Mouse (Mus musculus) limb, embryonic 11.5 days (tissue): ENCODE measurements around the gene D430042O09Rik. TPM values are rescaled to one million over a fixed set of nuclear protein-coding genes. Genes with fewer than 3 reads are reported as not detected.

Experiments
- ATAC-seq: fragments of 200-750 bp; cut with Nextera tagmentation; 2 replicates; pipeline ENCODE4 v1.8.0; 2017; ENCODE audit warnings: low read depth; ENCODE audit not compliant: insufficient number of reproducible peaks, low FRiP score, low TSS enrichment
- DNase-seq: peaks from one replicate; pipeline ENCODE4 v3.0.0-alpha.2; 2015; ENCODE audit warnings: low spot score
- H3K27ac ChIP-seq: fragments of 300-500 bp; sonication (generic); replicated peaks from 2 replicates; pipeline ENCODE4 v1.5.1; 2014; ENCODE audit warnings: low read depth, mild to moderate bottlenecking, low read length
- H3K27me3 ChIP-seq: fragments of 300-500 bp; sonication (generic); 2 replicates; pipeline ENCODE4 v1.6.1; 2014; ENCODE audit warnings: mild to moderate bottlenecking, low read length, mixed read lengths; ENCODE audit not compliant: control insufficient read depth, insufficient read depth
- H3K36me3 ChIP-seq: fragments of 300-500 bp; sonication (generic); 2 replicates; pipeline ENCODE4 v1.6.1; 2014; ENCODE audit warnings: mild to moderate bottlenecking, low read length, moderate library complexity, mixed read lengths; ENCODE audit not compliant: control insufficient read depth, insufficient read depth
- H3K4me1 ChIP-seq: fragments of 300-500 bp; sonication (generic); 2 replicates; pipeline ENCODE4 v1.6.1; 2014; ENCODE audit warnings: low read length, mixed read lengths; ENCODE audit not compliant: control insufficient read depth, insufficient read depth
- H3K4me2 ChIP-seq: fragments of 300-500 bp; sonication (generic); 2 replicates; pipeline ENCODE4 v1.6.1; 2014; ENCODE audit warnings: low read depth, mild to moderate bottlenecking, moderate library complexity; ENCODE audit not compliant: severe bottlenecking
- H3K4me3 ChIP-seq: fragments of 300-500 bp; sonication (generic); 2 replicates; pipeline ENCODE4 v1.5.1; 2014; ENCODE audit warnings: low read depth, low read length
- H3K9ac ChIP-seq: fragments of 300-500 bp; sonication (generic); 2 replicates; pipeline ENCODE4 v1.6.1; 2014; ENCODE audit warnings: mild to moderate bottlenecking, low read length
- H3K9me3 ChIP-seq: fragments of 300-500 bp; sonication (generic); 2 replicates; pipeline ENCODE4 v1.6.1; 2016; ENCODE audit warnings: low read length; ENCODE audit not compliant: control insufficient read depth
- WGBS: fragments of 180-500 bp; shearing (Covaris S2); extraction: QIAGEN DNeasy Blood & Tissue Kit; methylation state at CpG from one replicate; pipeline ENCODE4 v1.1.7; 2014; 5-methylcytosine and 5-hydroxymethylcytosine counted together
- polyA plus RNA-seq: library from polyadenylated mRNA; unstranded; fragments of >200 nt; fragmentation: Nextera tagmentation; extraction: Ambion mirVana; gene quantifications from 2 replicates; pipeline ENCODE4 v1.2.1, GENCODE M21; 2014

Gene D430042O09Rik
- polyA plus RNA-seq, 1 experiment from 2014 or later: 11.3 TPM

DNA sequence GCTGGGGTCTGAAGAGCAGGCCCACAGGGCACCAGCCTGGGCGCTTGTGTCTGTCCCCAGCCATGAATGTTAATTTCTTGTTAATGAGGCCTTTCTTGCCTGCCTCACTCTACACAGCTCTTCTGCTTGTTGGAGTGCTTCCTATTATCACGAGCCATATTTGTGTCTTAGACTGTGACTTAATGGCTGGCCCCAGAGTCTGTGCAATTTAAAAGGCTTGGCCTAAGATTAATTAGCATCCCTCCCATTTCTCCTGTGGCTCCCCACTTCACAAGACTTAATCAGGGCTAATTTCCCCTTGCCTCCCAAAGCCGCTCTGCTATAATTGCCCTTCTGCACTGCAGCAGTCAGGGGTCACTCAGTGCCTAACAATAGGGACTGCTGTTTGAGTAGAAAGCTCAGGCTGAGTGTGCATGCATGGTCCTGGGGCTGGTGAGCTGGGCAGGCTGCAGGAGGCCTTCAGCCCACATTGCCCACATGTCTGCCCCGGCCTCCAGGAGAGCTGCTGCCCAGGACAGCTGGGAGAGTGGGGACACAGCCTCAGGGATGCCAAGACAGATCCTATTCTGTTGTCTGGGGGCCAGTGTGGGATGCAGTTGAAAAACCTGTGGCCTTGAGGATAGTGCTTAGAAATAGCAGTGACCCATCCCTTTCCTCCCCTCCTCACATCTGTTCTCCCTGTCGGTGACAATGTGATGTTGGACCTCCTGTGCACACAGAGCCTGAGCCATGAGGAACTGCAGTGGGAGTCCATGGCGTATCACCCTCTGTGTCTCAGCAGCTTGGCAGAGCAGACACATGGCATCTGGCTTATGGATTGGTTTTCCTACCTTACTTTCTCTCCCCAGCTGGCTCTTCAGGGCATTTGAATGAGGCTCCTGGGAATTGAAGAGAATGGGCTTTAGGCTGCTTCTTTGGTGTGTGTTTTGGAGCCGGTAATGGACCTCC, 55.5 kb downstream of the D430042O09Rik start:
- Histone ChIP-seq H3K27me3 (no peaks in the 10 kb centered on the region), H3K36me3 (peaks cover 3% of the 10 kb centered on the region; the same call in 1 of the 2 replicates), H3K4me1 (peaks cover 3% of the 10 kb centered on the region; the same call in 1 of the 2 replicates), H3K9ac (no peak overlapping the region), H3K27ac (no peak overlapping the region; the same call in 1 of the 2 replicates), H3K9me3 (no peaks in the 10 kb centered on the region), H3K4me3 (no peak overlapping the region), H3K4me2 (no peak overlapping the region)
- no peak for ATAC-seq
- WGBS: 27% methylated on average over 7 of the region's 7 CpGs
- DNase-seq: peak; percentile 34

DNA sequence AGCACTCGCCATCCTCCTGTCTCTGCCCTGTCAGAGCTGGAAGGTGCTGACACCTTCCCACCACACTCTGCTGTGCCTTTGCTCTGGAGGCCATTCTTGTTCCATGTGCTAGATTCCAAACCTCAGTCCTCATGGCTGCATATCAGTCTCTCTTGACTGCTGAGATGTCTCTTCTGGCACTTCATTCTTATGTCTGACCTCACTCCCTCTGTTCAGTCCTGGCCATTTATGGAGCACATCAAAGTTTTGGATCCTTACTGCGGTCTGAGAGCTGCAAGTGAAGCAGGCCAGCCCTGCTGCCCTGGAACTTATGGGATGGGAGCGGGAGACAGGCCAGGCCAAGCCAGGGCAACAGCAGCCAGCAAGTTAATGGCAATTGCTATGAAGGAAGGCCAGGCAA, 56.7 kb downstream of the D430042O09Rik start:
- no peak overlapping the region for H3K9ac ChIP-seq
- H3K27me3 ChIP-seq: no peaks in the 10 kb centered on the region
- WGBS: 81% methylated on average over 3 of the region's 3 CpGs
- H3K27ac ChIP-seq: no peak overlapping the region
- no peaks in the 10 kb centered on the region for H3K9me3 ChIP-seq
- H3K4me3 ChIP-seq: no peak overlapping the region
- ATAC-seq: no peak
- no peak overlapping the region for H3K4me2 ChIP-seq
- DNase-seq: no peak
- H3K36me3 ChIP-seq: peaks cover 3% of the 10 kb centered on the region; the same call in 1 of the 2 replicates
- H3K4me1 ChIP-seq: peaks cover 3% of the 10 kb centered on the region; the same call in 1 of the 2 replicates

DNA sequence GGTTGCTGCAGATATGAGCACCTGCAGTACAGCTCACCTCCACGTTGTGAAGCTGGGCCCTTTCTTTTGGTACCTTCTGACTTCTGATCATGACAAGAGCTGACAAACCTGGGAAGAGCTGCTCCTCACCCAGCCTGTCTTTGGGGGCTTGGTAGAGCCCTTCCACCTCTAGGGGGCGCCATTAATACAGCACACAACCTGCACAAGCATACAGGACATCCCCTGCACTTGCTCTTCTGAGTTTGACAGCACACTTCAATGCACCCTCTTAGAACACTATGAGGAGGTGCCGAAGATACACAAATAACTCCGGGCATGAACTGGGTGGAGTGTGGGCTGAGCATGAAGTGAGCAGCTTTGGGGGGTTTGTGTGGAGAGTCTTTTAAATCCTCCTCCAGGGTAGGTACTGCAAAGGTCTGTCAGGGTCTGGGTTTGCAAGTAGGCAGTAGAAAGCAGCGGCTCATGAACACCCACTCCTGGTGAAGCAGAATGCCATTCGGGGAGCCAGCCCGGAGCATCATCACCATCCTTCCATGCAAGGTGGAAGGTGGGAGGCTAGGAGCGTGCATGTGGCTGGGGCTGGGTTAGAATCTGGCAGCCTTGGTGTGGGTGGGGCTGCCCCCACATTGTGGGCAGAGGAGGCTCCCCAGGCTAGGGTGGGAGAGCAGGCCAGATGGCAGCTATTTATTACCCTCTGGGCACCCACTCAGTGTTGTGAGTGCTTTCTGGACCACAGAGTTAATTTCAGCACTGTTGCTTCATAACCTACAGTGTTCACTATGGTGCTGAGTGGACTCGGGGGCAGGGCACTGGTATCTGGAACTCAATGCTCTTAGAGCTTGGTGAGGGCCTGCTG, 59.5 kb downstream of the D430042O09Rik start:
- whole genome bisulfite sequencing: 71% methylated on average over 9 of the region's 9 CpGs
- H3K9me3 ChIP-seq: no peaks in the 10 kb centered on the region
- ATAC-seq: no peak; the same call in 1 of the 2 replicates
- H3K4me2 ChIP-seq: no peak overlapping the region
- H3K27ac ChIP-seq: no peak overlapping the region
- no peak overlapping the region for H3K4me3 ChIP-seq
- no peaks in the 10 kb centered on the region for H3K27me3 ChIP-seq
- DNase-seq: peak; percentile 76
- no peaks in the 10 kb centered on the region for H3K36me3 ChIP-seq
- H3K9ac ChIP-seq: no peak overlapping the region
- peaks cover 3% of the 10 kb centered on the region; the same call in 1 of the 2 replicates for H3K4me1 ChIP-seq

DNA sequence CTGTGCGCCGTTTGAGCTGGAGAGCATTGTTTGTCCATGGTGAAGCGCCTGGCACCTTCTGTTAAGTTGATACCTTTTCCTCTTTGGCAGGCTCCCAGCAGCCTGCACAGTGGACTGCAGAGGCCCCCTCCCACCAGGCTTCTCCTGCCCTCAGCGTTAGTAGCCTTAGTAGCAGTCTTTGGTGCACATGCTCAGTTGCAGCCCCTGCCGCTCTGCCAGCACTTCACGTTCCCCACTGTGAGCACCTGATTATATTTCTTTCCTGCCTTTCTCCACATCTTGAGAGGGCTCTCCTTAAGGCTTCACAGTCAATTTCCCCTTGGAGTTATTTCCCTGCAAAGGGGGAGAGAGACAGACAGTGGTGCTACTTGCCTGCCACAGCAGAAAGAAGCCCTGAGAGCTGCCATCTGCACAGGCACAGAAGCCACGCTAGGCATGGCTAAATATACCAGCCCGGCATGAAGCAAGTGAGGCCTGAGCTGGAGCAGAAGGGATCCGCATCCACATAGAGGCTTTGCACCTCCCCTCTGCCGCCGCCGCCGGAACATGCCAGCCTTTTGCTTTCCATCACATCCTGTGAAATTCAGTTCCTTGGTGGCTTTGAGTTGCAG, 65.4 kb downstream of the D430042O09Rik start:
- Histone ChIP-seq H3K9ac (no peak overlapping the region), H3K27me3 (no peaks in the 10 kb centered on the region), H3K4me2 (no peak overlapping the region), H3K27ac (no peak overlapping the region), H3K36me3 (peaks cover 3% of the 10 kb centered on the region; the same call in 1 of the 2 replicates), H3K9me3 (no peaks in the 10 kb centered on the region), H3K4me1 (no peaks in the 10 kb centered on the region), H3K4me3 (no peak overlapping the region)
- ATAC-seq: no peak
- WGBS: 82% methylated on average over 13 of the region's 13 CpGs
- no peak for DNase-seq

DNA sequence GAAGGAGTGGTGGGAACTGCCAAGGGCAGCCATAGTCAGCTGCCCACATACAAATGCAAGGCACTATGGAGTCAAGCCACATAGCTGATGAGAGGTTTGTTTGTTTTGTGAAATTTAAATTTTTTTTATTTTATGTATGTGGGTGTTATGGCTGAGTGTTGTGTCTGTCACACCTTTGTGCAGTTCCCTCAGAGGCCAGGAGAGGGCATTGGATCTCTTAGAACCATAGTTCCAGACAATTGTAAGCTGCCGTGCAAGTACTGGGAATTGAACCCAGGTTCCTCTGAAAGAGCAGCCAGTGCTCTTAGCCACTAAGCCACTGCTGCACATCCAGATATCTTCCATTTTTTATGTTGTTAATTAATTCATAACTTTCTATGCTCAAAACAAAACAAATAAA, 75.5 kb downstream of the D430042O09Rik start:
- peak; percentile 34 for DNase-seq
- Histone ChIP-seq H3K4me1 (no peaks in the 10 kb centered on the region), H3K27me3 (no peaks in the 10 kb centered on the region), H3K9me3 (no peaks in the 10 kb centered on the region), H3K27ac (no peak overlapping the region), H3K36me3 (peaks cover 2% of the 10 kb centered on the region; the same call in 1 of the 2 replicates), H3K4me3 (no peak overlapping the region), H3K4me2 (no peak overlapping the region), H3K9ac (no peak overlapping the region)
- 78% methylated on average over 1 of the region's 1 CpGs for WGBS
- no peak for ATAC-seq

DNA sequence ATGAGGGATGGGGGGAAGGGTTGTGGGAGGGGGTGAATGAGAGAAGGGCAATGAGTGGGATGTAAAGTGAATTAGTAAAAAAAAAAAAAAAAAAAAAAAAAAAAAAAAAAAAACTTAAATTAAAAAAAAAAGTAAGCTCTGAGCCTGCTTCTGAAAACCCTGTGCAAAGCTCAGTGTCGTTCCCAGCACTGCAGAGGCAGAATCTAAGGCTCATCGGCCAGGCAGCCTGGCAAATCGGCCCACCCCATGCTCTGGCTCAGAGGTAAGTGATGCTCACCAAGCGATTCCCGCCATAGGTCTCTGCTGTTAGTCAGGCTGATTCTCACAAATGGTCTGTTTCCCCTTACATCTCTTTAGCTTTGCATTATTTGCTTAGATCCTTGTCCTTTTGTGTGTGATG, 78.4 kb downstream of the D430042O09Rik start:
- H3K9ac ChIP-seq: no peak overlapping the region
- no peak for DNase-seq
- H3K4me3 ChIP-seq: no peak overlapping the region
- H3K4me2 ChIP-seq: no peak overlapping the region
- no peaks in the 10 kb centered on the region for H3K9me3 ChIP-seq
- no peak for ATAC-seq
- no peaks in the 10 kb centered on the region for H3K36me3 ChIP-seq
- 81% methylated on average over 5 of the region's 5 CpGs for WGBS
- H3K4me1 ChIP-seq: no peaks in the 10 kb centered on the region
- no peak overlapping the region for H3K27ac ChIP-seq
- no peaks in the 10 kb centered on the region for H3K27me3 ChIP-seq

DNA sequence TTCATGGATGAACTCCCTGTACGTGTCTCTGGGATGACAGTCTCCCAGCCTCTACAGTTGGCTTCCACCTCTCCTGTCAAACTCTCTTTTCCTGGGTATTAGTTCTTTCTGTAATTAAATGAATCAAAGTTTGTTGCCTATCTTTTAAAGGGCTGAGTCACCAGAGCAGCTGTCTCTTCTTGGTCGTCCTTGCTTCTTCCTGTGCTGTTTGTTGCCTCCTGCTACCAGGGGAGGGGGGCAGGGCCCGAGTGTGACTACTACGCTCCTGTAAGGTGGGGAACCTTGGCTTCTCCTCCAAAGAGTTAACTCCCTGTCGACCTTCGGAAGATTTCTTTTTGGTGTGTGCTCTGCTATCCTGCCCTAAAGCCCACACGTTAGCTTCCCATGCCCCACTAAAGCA, 79.4 kb downstream of the D430042O09Rik start:
- Histone ChIP-seq H3K4me3 (no peak overlapping the region), H3K27ac (no peak overlapping the region), H3K36me3 (no peaks in the 10 kb centered on the region), H3K27me3 (no peaks in the 10 kb centered on the region), H3K4me2 (no peak overlapping the region), H3K4me1 (no peaks in the 10 kb centered on the region), H3K9me3 (no peaks in the 10 kb centered on the region), H3K9ac (no peak overlapping the region)
- 60% methylated on average over 7 of the region's 7 CpGs for WGBS
- no peak for ATAC-seq
- DNase-seq: no peak

DNA sequence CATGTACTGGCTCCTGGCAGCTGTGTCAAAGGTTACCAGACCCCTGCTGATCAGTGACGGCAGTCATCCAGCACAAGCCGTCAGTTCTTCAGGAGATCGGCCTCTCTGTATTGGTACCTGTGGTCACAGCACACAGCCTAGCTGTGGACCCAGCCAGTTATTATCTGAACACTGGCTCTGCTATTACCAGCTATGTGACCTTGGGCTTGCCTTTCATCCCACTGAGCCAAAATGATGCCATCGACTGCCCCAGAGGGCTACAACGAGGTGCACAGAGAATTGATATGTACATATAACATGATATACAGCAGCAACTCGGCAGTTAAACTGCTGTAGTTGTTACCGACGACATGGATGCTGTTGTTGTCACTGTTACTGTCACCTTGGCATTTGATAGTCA, 82.4 kb downstream of the D430042O09Rik start:
- no peak for ATAC-seq
- no peak overlapping the region for H3K9ac ChIP-seq
- no peaks in the 10 kb centered on the region for H3K27me3 ChIP-seq
- H3K4me2 ChIP-seq: no peak overlapping the region
- H3K4me3 ChIP-seq: no peak overlapping the region
- 67% methylated on average over 8 of the region's 8 CpGs for WGBS
- no peaks in the 10 kb centered on the region for H3K4me1 ChIP-seq
- no peak overlapping the region for H3K27ac ChIP-seq
- no peak for DNase-seq
- H3K36me3 ChIP-seq: no peaks in the 10 kb centered on the region
- no peaks in the 10 kb centered on the region for H3K9me3 ChIP-seq
